Mouse (Mus musculus) stomach, postnatal 0 days (tissue): ENCODE results near the gene Far2.

Source experiments
- CTCF ChIP-seq: IDR thresholded peaks from 2 replicates; pipeline ENCODE4 v1.5.1; 2016; ENCODE audit warnings: antibody characterized with exemption, low read depth, mild to moderate bottlenecking, moderate library complexity
- EP300 ChIP-seq: optimal IDR thresholded peaks from 2 replicates; pipeline ENCODE3; 2016; ENCODE audit warnings: antibody characterized with exemption

- TF ChIP-seq CTCF: no peak
- no peak for TF ChIP-seq EP300
Observed at GRCm38 (mm10) chr6:148172904-148173303, 125.8 kb downstream of the Far2 start.
